Comparison of ENCODE assay signal across 15 mouse cellular contexts in genomic region chr10:30439802-30440201, GRCm38 (mm10).
"Had no signal": no experiment of that assay in that cellular context is flagged by ENCODE, and none has a peak within 500 bp of the region (broad histone marks: within the 10 kb centered on the region; RNA-seq: fewer than 3 reads in every experiment).

No protein-coding gene starts in this region.

- H3K9me3 ChIP-seq: limb, embryonic 13.5 days; midbrain, embryonic 13.5 days had no signal

- H3K36me3 ChIP-seq: limb, embryonic 13.5 days; midbrain, embryonic 13.5 days had no signal

- H3K4me2 ChIP-seq: limb, embryonic 13.5 days; midbrain, embryonic 13.5 days had no signal

- H3K4me3 ChIP-seq: layer of hippocampus, adult 2 months; limb, embryonic 13.5 days; midbrain, embryonic 13.5 days had no signal

- H3K27ac ChIP-seq: layer of hippocampus, adult 2 months; limb, embryonic 13.5 days; liver, embryonic 14.5 days; midbrain, embryonic 13.5 days had no signal

- H3K27me3 ChIP-seq: limb, embryonic 13.5 days; midbrain, embryonic 13.5 days had no signal

- ATAC-seq: intestine, postnatal 0 days; lung, postnatal 0 days; midbrain, embryonic 13.5 days had no signal

- DNase-seq: kidney, adult 8-10 months; kidney, postnatal 4 days; left cerebral cortex, postnatal 4 days; lung, adult 2 months; lung, postnatal 36 days; right cerebral cortex, adult 18-20 months; right cerebral cortex, postnatal 25 days; thymus, adult 18-20 months; thymus, postnatal 25 days had no signal

- H3K9ac ChIP-seq: limb, embryonic 13.5 days; liver, embryonic 14.5 days; midbrain, embryonic 13.5 days had no signal
